7 mouse cellular contexts compared by ENCODE assay signal in genomic region chr1:182409401-182410173, GRCm38 (mm10). TPM values are rescaled to one million over a fixed set of nuclear protein-coding genes. Genes with fewer than 3 reads are reported as not detected.
DNase-seq lines count a peak whose midpoint lies in the region; ATAC-seq and TF ChIP-seq lines count a peak whose summit lies in the region.

No protein-coding gene starts in this region.

- dilution Hi-C loops in CH12.LX (cut with MboI; ENCODE audit: extremely low pct_ligation_motif_present, extremely low pct_unique_long_range_greater_than_20kb, low sequenced_read_pairs), result no loop called here

- no peak for TF ChIP-seq RAD21 in CH12.LX (IDR thresholded peaks at IDR 0.05; ENCODE audit: low read depth, low read length)

- H3K27ac ChIP-seq in CH12.LX (ENCODE audit: insufficient read depth, low read depth), result no peak overlapping the region
- H3K27ac ChIP-seq in heart, embryonic 16.5 days (ENCODE audit: low read length), result peak overlapping the region; percentile 89
- peak overlapping the region; percentile 92 for H3K27ac ChIP-seq in liver, adult 2 months (replicated peaks; ENCODE audit: insufficient read depth, low read depth, low read length)

- peak overlapping the region; percentile 83 for H3ac ChIP-seq in C2C12 (ENCODE audit: control insufficient read depth, insufficient read length, low read depth)

- DNase-seq in CH12.LX (ENCODE audit: extremely low read depth), result peak; percentile 19
- DNase-seq in cerebellum, postnatal 10 days, result peak; percentile 43 to 53
- peak; percentile 46 for DNase-seq in liver, adult 2 months (ENCODE audit: extremely low read depth, low read depth, low spot score)
- peak; percentile 39 for DNase-seq in neural tube, embryonic 10.5 days (ENCODE audit: extremely low spot score, low spot score)
- no peak for DNase-seq in layer of hippocampus, postnatal 10 days (ENCODE audit: low spot score in 2 of 2)

- in situ Hi-C loops in CH12.LX (cut with MboI; ENCODE audit: low pct_ligation_motif_present, low pct_unique_long_range_greater_than_20kb, low sequenced_read_pairs), result no loop called here

- no peak for TF ChIP-seq CTCF in C2C12 (IDR thresholded peaks at IDR 0.05; ENCODE audit: control insufficient read depth, insufficient read depth, insufficient read length)
- no peak for TF ChIP-seq CTCF in CH12.LX (conservative IDR thresholded peaks at IDR 0.05 in 1 of 2, IDR thresholded peaks at IDR 0.05 in 1 of 2; ENCODE audit: low read depth in 2 of 2, low read length in 2 of 2)
- TF ChIP-seq CTCF in liver, adult 2 months (IDR thresholded peaks at IDR 0.05; ENCODE audit: low read depth, low read length), result no peak

- H3K27me3 ChIP-seq in C2C12 (ENCODE audit: control insufficient read depth, insufficient read depth, insufficient read length) (no peaks in the 10 kb centered on the region), CH12.LX (replicated peaks) (peaks cover 2% of the 10 kb centered on the region)
- H3K27me3 ChIP-seq in heart, embryonic 16.5 days (ENCODE audit: control insufficient read depth, insufficient read depth, low read length), result no peaks in the 10 kb centered on the region
- no peaks in the 10 kb centered on the region for H3K27me3 ChIP-seq in liver, adult 2 months (ENCODE audit: control insufficient read depth, insufficient read depth, low read length)

- TF ChIP-seq POLR2A in CH12.LX (IDR thresholded peaks at IDR 0.05; ENCODE audit: low read depth, low read length), result no peak
- TF ChIP-seq POLR2A in liver, adult 2 months (IDR thresholded peaks at IDR 0.05; ENCODE audit: extremely low read depth, insufficient read depth, low read length), result no peak

- H3K4me1 ChIP-seq in CH12.LX (ENCODE audit: control insufficient read depth in 1 of 2, insufficient read depth in 2 of 2), result peaks cover 9 to 22% of the 10 kb centered on the region in 2 experiments
- H3K4me1 ChIP-seq in heart, embryonic 16.5 days (ENCODE audit: control insufficient read depth, insufficient read depth, low read length), result peaks cover 32% of the 10 kb centered on the region
- peaks cover 20% of the 10 kb centered on the region for H3K4me1 ChIP-seq in liver, adult 2 months (ENCODE audit: control insufficient read depth, insufficient read depth, low read length)

- H3K4me3 ChIP-seq in C2C12 (ENCODE audit: insufficient read depth, poor library complexity, severe bottlenecking) (peak overlapping the region; percentile 68), CH12.LX (replicated peaks in 1 of 3; ENCODE audit: low read depth in 2 of 3, low read length in 2 of 3, poor library complexity in 1 of 3) (peak overlapping the region; percentile 62 to 93 (median 73))
- H3K4me3 ChIP-seq in heart, embryonic 16.5 days (ENCODE audit: low read length), result peak overlapping the region; percentile 84
- H3K4me3 ChIP-seq in liver, adult 2 months (ENCODE audit: insufficient read depth, low read depth, low read length), result peak overlapping the region; percentile 98

- no peaks in the 10 kb centered on the region for H3K36me3 ChIP-seq in C2C12 (ENCODE audit: control insufficient read depth, insufficient read depth)
- no peaks in the 10 kb centered on the region for H3K36me3 ChIP-seq in CH12.LX (replicated peaks in 1 of 2; ENCODE audit: control insufficient read depth in 1 of 2, insufficient read depth in 1 of 2, low read length in 1 of 2)
- no peaks in the 10 kb centered on the region for H3K36me3 ChIP-seq in heart, embryonic 16.5 days (ENCODE audit: control insufficient read depth, insufficient read depth)
- no peaks in the 10 kb centered on the region for H3K36me3 ChIP-seq in liver, adult 2 months (ENCODE audit: control insufficient read depth, insufficient read depth, low read length)

- no peak for TF ChIP-seq EP300 in CH12.LX (IDR thresholded peaks at IDR 0.05; ENCODE audit: low read length)

- H3K4me2 ChIP-seq in CH12.LX (ENCODE audit: insufficient read depth, low read depth, poor library complexity, severe bottlenecking), result peak overlapping the region; percentile 94
- peak overlapping the region; percentile 87 for H3K4me2 ChIP-seq in heart, embryonic 16.5 days (ENCODE audit: low read depth, low read length)

- H3K79me2 ChIP-seq in C2C12 (ENCODE audit: control insufficient read depth, insufficient read depth) (peaks cover 53% of the 10 kb centered on the region), CH12.LX (replicated peaks; ENCODE audit: control insufficient read depth, extremely low read depth, insufficient read depth, poor library complexity, severe bottlenecking) (peaks cover 5% of the 10 kb centered on the region; the same call in 1 of the 2 replicates)
- peaks cover 15% of the 10 kb centered on the region; the same call in 1 of the 2 replicates for H3K79me2 ChIP-seq in liver, adult 2 months (ENCODE audit: control insufficient read depth, insufficient read depth, low read length)

- WGBS in heart, embryonic 16.5 days, result 1% methylated on average over 34 of the region's 34 CpGs
- 2% methylated on average over 31 of the region's 34 CpGs for WGBS in liver, adult 2 months

- H3K9me3 ChIP-seq in CH12.LX (replicated peaks; ENCODE audit: low read length), result no peaks in the 10 kb centered on the region
- no peaks in the 10 kb centered on the region for H3K9me3 ChIP-seq in heart, embryonic 16.5 days (replicated peaks; ENCODE audit: control insufficient read depth, low read length)

- peak overlapping the region; percentile 90 for H3K9ac ChIP-seq in CH12.LX (ENCODE audit: insufficient read depth, low read depth)
- H3K9ac ChIP-seq in heart, embryonic 16.5 days (ENCODE audit: low read length), result peak overlapping the region; percentile 94
- H3K9ac ChIP-seq in liver, adult 2 months (ENCODE audit: low read depth, low read length), result peak overlapping the region; percentile 98

- peak; percentile 61 for ATAC-seq in heart, embryonic 16.5 days (replicated peaks; ENCODE audit: extremely low read depth, insufficient read depth, low FRiP score)

- peaks cover 26% of the 10 kb centered on the region for H3K79me3 ChIP-seq in C2C12 (ENCODE audit: low read depth)

TF ChIP-seq in C2C12, 6 proteins besides CTCF, POLR2A, EP300 and RAD21:
- TF ChIP-seq MYOG (IDR thresholded peaks at IDR 0.05; ENCODE audit: control insufficient read depth, extremely low read depth, insufficient read length) (no peak), CEBPB (IDR thresholded peaks at IDR 0.05; ENCODE audit: low read depth) (no peak), FOSL1 (IDR thresholded peaks at IDR 0.05; ENCODE audit: insufficient read depth, low read length, poor library complexity, severe bottlenecking) (no peak), MYOD1 (IDR thresholded peaks at IDR 0.05; ENCODE audit: control insufficient read depth, insufficient read length, low read depth) (no peak)
TF ChIP-seq in C2C12: peak in this region for 0.

TF ChIP-seq in CH12.LX, 34 proteins besides CTCF, POLR2A, EP300 and RAD21:
- TF ChIP-seq NRF1 (IDR thresholded peaks at IDR 0.05; ENCODE audit: low read depth, low read length), result 0 out of 2 replicates have a peak, but pooled peaks have one; percentile 2
- peak; percentile 83; the same call in 1 of the 2 replicates for TF ChIP-seq CHD1 (IDR thresholded peaks at IDR 0.05; ENCODE audit: low read depth, low read length)
- peak; percentile 73 for TF ChIP-seq ZNF384 (IDR thresholded peaks at IDR 0.05; ENCODE audit: low read depth, low read length)
- TF ChIP-seq PAX5 (IDR thresholded peaks at IDR 0.05; ENCODE audit: low read length), result no peak
- TF ChIP-seq USF1 (IDR thresholded peaks at IDR 0.05; ENCODE audit: low read depth, low read length), result no peak
- TF ChIP-seq MAX (IDR thresholded peaks at IDR 0.05; ENCODE audit: low read length), result no peak
- peak; percentile 11; the same call in 1 of the 2 replicates for TF ChIP-seq ELF1 (IDR thresholded peaks at IDR 0.05; ENCODE audit: low read depth, low read length)
- no peak for TF ChIP-seq ZMIZ1 (IDR thresholded peaks at IDR 0.05; ENCODE audit: low read depth, low read length)
- peak; percentile 97 for TF ChIP-seq UBTF (IDR thresholded peaks at IDR 0.05; ENCODE audit: low read depth, low read length)
- no peak for TF ChIP-seq TBP (conservative IDR thresholded peaks at IDR 0.05; ENCODE audit: low read depth, low read length)

RNA-seq across cellular contexts. Expression of gene Trp53bp2, which starts 0.6 kb away (rescaled TPM):
- polyA plus RNA-seq in C2C12 (2012; fragmentation: generic; extraction: Trizol), result 7.5 TPM
- total RNA-seq in CH12.LX (2012; rRNA removed), result 2.6 and 2.9 TPM in 2 replicates
- total RNA-seq in CH12.LX (2014; rRNA removed), result 1.4 and 1.8 TPM in 2 replicates
- 4.7 and 4.8 TPM in 2 replicates for polyA plus RNA-seq in CH12.LX (2012; ENCODE audit: insufficient read length, low read depth)
- 13.1 and 14.4 TPM in 2 replicates for polyA plus RNA-seq in heart, embryonic 16.5 days (2015; fragmentation: Nextera tagmentation; extraction: Ambion mirVana)
- 5.0 and 6.0 TPM in 2 replicates for total RNA-seq in liver, adult 2 months (2014; rRNA removed)
- 5.7 and 7.2 TPM in 2 replicates for polyA plus RNA-seq in liver, adult 2 months (2012; rRNA removed)
- 10 to 100 TPM; 22.5 to 26.6 TPM for total RNA-seq in layer of hippocampus, postnatal 10 days (2021)

Comparison
In these comparisons a context has a peak if more than half of its experiments do, and no peak if none do; other contexts are left out.
1. DNase-seq: peak in CH12.LX (single experiment), cerebellum, postnatal 10 days (2 of 2), liver, adult 2 months (single experiment) and neural tube, embryonic 10.5 days (single experiment); none in layer of hippocampus, postnatal 10 days (0 of 2).
2. Peak in every context shown above with its lines, with median percentiles within 50 percentile points of each other: H3K4me3 ChIP-seq and H3K9ac ChIP-seq.